In genomic region chr17:29356479-29356856, GRCm38 (mm10) we compare ENCODE assay signal across 8 mouse cellular contexts. TPM values are rescaled to one million over a fixed set of nuclear protein-coding genes. Genes with fewer than 3 reads are reported as not detected.
DNase-seq lines count a peak whose midpoint lies in the region; ATAC-seq lines count a peak whose summit lies in the region.

No protein-coding gene starts in this region.

- peak; percentile 93 for ATAC-seq in embryonic facial prominence, embryonic 14.5 days (ENCODE audit: low read depth)
- peak; percentile 88 for ATAC-seq in stomach, embryonic 14.5 days (ENCODE audit: insufficient number of reproducible peaks, insufficient read depth, low FRiP score, low read depth)

- H3K4me1 ChIP-seq in embryonic facial prominence, embryonic 14.5 days (ENCODE audit: control insufficient read depth, insufficient read depth, low read length): peaks cover 16% of the 10 kb centered on the region
- peaks cover 21% of the 10 kb centered on the region for H3K4me1 ChIP-seq in stomach, embryonic 14.5 days (ENCODE audit: control insufficient read depth, insufficient read depth, low read length)

- peak overlapping the region; percentile 36; the same call in 1 of the 2 replicates for H3K9ac ChIP-seq in embryonic facial prominence, embryonic 14.5 days (ENCODE audit: low read depth, low read length)
- peak overlapping the region; percentile 18; the same call in 1 of the 2 replicates for H3K9ac ChIP-seq in stomach, embryonic 14.5 days (replicated peaks; ENCODE audit: low read depth, low read length)

- H3K4me2 ChIP-seq in embryonic facial prominence, embryonic 14.5 days (ENCODE audit: low read depth, low read length): peak overlapping the region; percentile 56
- peak overlapping the region; percentile 47 for H3K4me2 ChIP-seq in stomach, embryonic 14.5 days (replicated peaks; ENCODE audit: low read depth, low read length)

- peak; percentile 63 for DNase-seq in right cerebral cortex, postnatal 14 days
- no peak for DNase-seq in right cerebral cortex, adult 18-20 months
- DNase-seq in embryonic facial prominence, embryonic 14.5 days (ENCODE audit: low spot score): peak; percentile 93
- DNase-seq in heart, postnatal 25 days (ENCODE audit: low spot score): peak; percentile 81
- peak; percentile 65 to 74 for DNase-seq in left cerebral cortex, postnatal 14 days (ENCODE audit: low spot score in 2 of 2)
- peak; percentile 90 for DNase-seq in mesoderm, embryonic 11.5 days (ENCODE audit: low read depth, low spot score)
- no peak for DNase-seq in urinary bladder, postnatal 25 days (ENCODE audit: low spot score)

- H3K36me3 ChIP-seq in embryonic facial prominence, embryonic 14.5 days (ENCODE audit: control insufficient read depth, insufficient read depth, low read length): no peaks in the 10 kb centered on the region
- H3K36me3 ChIP-seq in stomach, embryonic 14.5 days (ENCODE audit: control insufficient read depth, insufficient read depth, low read length): no peaks in the 10 kb centered on the region

- WGBS in embryonic facial prominence, embryonic 14.5 days: 4% methylated on average over 11 of the region's 11 CpGs
- under 1% methylated on average over 11 of the region's 11 CpGs for WGBS in stomach, embryonic 14.5 days

- no peaks in the 10 kb centered on the region for H3K9me3 ChIP-seq in embryonic facial prominence, embryonic 14.5 days (ENCODE audit: control insufficient read depth, low read length)
- H3K9me3 ChIP-seq in stomach, embryonic 14.5 days (ENCODE audit: control insufficient read depth, low read depth, low read length): no peaks in the 10 kb centered on the region

- no peaks in the 10 kb centered on the region for H3K27me3 ChIP-seq in embryonic facial prominence, embryonic 14.5 days (replicated peaks; ENCODE audit: control insufficient read depth, insufficient read depth, low read length)
- no peaks in the 10 kb centered on the region for H3K27me3 ChIP-seq in stomach, embryonic 14.5 days (ENCODE audit: control insufficient read depth, insufficient read depth, low read length)

- intact Hi-C loops in heart, postnatal 25 days (cut with DNase I): no loop called here
- intact Hi-C loops in left cerebral cortex, postnatal 14 days (cut with DNase I): no loop called here

- peak overlapping the region; percentile 88 for H3K27ac ChIP-seq in embryonic facial prominence, embryonic 14.5 days (replicated peaks; ENCODE audit: low read depth, low read length)
- peak overlapping the region; percentile 96 for H3K27ac ChIP-seq in stomach, embryonic 14.5 days (ENCODE audit: low read length)

- H3K4me3 ChIP-seq in embryonic facial prominence, embryonic 14.5 days (ENCODE audit: low read depth, low read length): peak overlapping the region; percentile 27
- peak overlapping the region; percentile 22 for H3K4me3 ChIP-seq in stomach, embryonic 14.5 days (ENCODE audit: low read depth, low read length)

RNA-seq across cellular contexts. Expression of gene Fgd2, which starts 4.2 kb away (rescaled TPM):
- polyA plus RNA-seq in embryonic facial prominence, embryonic 14.5 days (2014; fragmentation: Nextera tagmentation; extraction: Ambion mirVana): 10.5 and 12.7 TPM in 2 replicates
- total RNA-seq in heart, postnatal 25 days (2021): 1 to 10 TPM; 1.8 to 2.7 TPM
- total RNA-seq in left cerebral cortex, postnatal 14 days (2021): 1 to 10 TPM; 4.8 to 9.0 TPM
- 8.4 and 11.5 TPM in 2 replicates for polyA plus RNA-seq in stomach, embryonic 14.5 days (2014; fragmentation: Nextera tagmentation; extraction: Ambion mirVana)

RNA-seq across cellular contexts. Expression of gene Mtch1, which starts 8.7 kb away (rescaled TPM):
- polyA plus RNA-seq in embryonic facial prominence, embryonic 14.5 days (2014; fragmentation: Nextera tagmentation; extraction: Ambion mirVana): 396 and 441 TPM in 2 replicates
- total RNA-seq in heart, postnatal 25 days (2021): 100 to 1,000 TPM; 220 TPM
- total RNA-seq in left cerebral cortex, postnatal 14 days (2021): 100 to 1,000 TPM; 486 to 490 TPM
- polyA plus RNA-seq in stomach, embryonic 14.5 days (2014; fragmentation: Nextera tagmentation; extraction: Ambion mirVana): 287 and 333 TPM in 2 replicates

RNA-seq across cellular contexts. Expression of gene Pi16, which starts 39.0 kb away (rescaled TPM):
- 1.8 and 3.0 TPM in 2 replicates for polyA plus RNA-seq in embryonic facial prominence, embryonic 14.5 days (2014; fragmentation: Nextera tagmentation; extraction: Ambion mirVana)
- total RNA-seq in heart, postnatal 25 days (2021): 10 to 100 TPM; 32.6 to 45.8 TPM
- total RNA-seq in left cerebral cortex, postnatal 14 days (2021): 1 to 10 TPM; 1.3 to 1.9 TPM
- 0.13 and 0.41 TPM in 2 replicates for polyA plus RNA-seq in stomach, embryonic 14.5 days (2014; fragmentation: Nextera tagmentation; extraction: Ambion mirVana)

Comparison
In these comparisons a context has a peak if more than half of its experiments do, and no peak if none do; other contexts are left out.
1. DNase-seq: peak in right cerebral cortex, postnatal 14 days (single experiment), embryonic facial prominence, embryonic 14.5 days (single experiment), heart, postnatal 25 days (single experiment), left cerebral cortex, postnatal 14 days (2 of 2) and mesoderm, embryonic 11.5 days (single experiment); none in right cerebral cortex, adult 18-20 months (single experiment) and urinary bladder, postnatal 25 days (single experiment).
2. RNA of gene Pi16, which starts 39.0 kb away (total RNA-seq): 32.6 to 45.8 TPM in heart, postnatal 25 days; 1.3 to 1.9 TPM in left cerebral cortex, postnatal 14 days; every median in the first group is over 10 times any median in the second.